Mouse (Mus musculus) olfactory bulb, adult 2 months (tissue): ENCODE results near the gene Slc2a10.

ENCODE experiments used
- CTCF ChIP-seq: fragments of 200-500 bp; IDR thresholded peaks from 2 replicates; pipeline ENCODE4 v1.5.1; 2012; ENCODE audit warnings: low read depth, mild to moderate bottlenecking, low read length, moderate library complexity; ENCODE audit not compliant: insufficient read depth
- POLR2A ChIP-seq: fragments of 200-500 bp; IDR thresholded peaks from 2 replicates; pipeline ENCODE4 v1.6.1; 2012; ENCODE audit warnings: mild to moderate bottlenecking, low read depth, low read length, moderate library complexity; ENCODE audit not compliant: insufficient read depth

GRCm38 (mm10) chr2:165494495-165494894 lies 9.1 kb upstream of the Slc2a10 start:
- TF ChIP-seq CTCF, result no peak
- no peak for TF ChIP-seq POLR2A
